Mouse (Mus musculus) erythroblast, embryonic 14.5 days (primary cell): ENCODE measurements around the gene Ppp1r14c.

Source experiments
- GATA1 ChIP-seq: IDR thresholded peaks from 2 replicates; pipeline ENCODE4 v1.6.1; 2012; ENCODE audit warnings: low read length, inconsistent platforms, mixed read lengths
- TAL1 ChIP-seq: IDR thresholded peaks from 3 replicates; pipeline ENCODE4 v1.6.1; 2012; ENCODE audit warnings: low read length, inconsistent platforms, mixed read lengths

DNA sequence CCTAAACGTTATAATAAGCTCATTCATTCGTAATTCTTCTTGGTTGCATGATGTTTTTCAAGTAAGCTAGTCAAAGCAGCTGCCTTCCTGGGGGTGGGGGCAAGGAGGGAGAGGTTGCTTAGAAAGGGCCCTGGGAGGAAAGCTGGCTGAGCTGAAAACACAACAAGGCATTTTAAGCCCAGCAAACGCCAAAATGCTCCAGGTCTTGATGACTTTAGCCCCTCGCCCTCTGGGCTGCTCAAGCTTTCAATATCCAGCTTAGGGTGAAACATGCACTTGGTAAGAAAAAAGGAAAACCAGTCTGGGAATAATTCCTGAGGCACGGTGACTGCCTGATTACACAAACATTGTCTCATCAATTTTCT, 204 bp upstream of the Ppp1r14c start:
- no peak for TF ChIP-seq TAL1
- TF ChIP-seq GATA1 = no peak
